Mouse (Mus musculus) adipocyte (in vitro differentiated cells): ENCODE results near the gene Slc25a15.

Source experiments
- DNase-seq: peaks from one replicate; pipeline ENCODE4 v3.0.0-alpha.2; 2016; ENCODE audit warnings: low spot score

Gene Slc25a15

DNA sequence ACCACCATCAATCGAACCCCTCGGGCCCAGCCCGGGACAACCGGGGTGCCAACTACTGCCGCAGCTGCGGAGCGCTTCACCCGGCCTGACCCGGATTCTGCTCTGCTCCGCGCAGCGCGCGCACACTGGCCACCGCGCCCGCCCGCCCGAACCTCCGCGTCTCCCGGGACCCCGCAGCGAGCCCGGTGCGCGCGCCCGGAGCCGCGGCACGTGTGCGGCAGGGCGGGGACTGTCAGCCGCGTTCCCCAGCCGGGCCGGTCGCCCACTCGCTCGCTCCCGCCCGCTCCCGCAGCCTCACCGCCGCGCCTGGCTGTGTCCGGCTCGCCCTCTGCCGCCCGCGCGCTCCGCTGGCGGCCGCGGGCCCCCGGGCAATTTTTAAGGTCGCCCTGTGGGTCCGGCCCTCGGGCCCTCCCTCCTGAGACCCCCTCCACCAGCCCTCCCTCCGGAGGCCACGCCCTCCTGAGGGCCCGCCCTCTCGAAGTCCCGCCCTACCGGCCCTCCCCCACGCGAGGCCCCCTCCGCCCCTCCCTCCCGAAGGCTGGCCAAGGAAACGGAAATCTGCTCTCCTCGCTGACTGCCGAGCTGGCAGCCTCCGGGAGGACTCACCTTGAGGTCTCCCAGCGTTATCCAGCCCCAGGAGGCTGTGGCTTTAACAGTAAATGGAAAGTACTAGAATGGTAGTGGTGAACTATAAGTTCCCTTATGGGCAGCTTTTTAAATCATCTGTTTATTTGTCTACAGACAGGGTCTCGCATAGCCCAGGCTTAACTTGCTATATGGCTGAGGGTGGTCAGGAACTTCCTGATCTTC lies at the start of gene Slc25a15:
Gene Slc25a15, minus strand, starts transcription at position 456 of the 810 bp plus-strand sequence.
- DNase-seq, result peak; percentile 87

DNA sequence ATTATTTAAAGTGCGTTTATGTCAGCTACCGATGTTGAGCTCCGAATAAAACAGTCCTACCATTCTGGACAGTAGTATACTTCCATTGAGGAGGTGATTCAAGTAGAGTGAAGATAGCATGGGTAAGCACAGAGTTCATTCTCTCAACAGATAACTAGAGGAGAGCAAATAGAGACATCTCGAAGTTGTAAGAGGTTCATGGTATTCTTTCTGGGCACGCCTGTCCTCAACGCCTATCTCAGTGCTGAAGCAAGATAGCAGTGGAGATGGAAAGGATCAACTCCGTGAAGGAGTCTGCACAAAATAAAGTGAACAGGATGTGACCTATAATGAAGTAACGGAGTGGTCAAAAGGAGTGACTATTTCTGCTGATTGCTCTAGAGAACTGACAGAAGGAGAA lies 13.6 kb upstream of the Slc25a15 start:
- peak; percentile 20 for DNase-seq

DNA sequence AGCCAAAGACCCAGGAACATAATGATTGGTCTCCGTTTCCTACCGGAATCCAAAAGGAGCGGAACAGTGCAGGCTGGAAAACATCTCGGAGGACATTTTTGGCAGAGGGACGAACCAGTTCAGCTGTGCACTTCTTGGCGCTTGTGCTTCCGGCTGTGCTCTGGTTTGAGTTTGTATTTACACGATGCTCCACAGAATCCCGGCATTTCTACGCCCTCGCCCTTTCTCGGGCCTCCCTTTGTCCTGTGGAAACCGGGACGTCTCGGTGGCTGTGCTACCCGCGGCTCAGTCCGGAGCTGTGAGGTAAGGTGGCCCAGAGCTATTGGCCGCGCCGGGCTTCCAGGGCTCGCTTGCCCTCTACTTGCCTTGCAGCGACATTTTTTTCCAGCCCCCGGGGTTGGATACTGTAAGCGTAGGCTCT lies 12.9 kb upstream of the Slc25a15 start, which contains the start of gene Mrps31:
Gene Mrps31, plus strand, starts transcription at position 80 of the 421 bp plus-strand sequence.
- DNase-seq, result peak; percentile 96

DNA sequence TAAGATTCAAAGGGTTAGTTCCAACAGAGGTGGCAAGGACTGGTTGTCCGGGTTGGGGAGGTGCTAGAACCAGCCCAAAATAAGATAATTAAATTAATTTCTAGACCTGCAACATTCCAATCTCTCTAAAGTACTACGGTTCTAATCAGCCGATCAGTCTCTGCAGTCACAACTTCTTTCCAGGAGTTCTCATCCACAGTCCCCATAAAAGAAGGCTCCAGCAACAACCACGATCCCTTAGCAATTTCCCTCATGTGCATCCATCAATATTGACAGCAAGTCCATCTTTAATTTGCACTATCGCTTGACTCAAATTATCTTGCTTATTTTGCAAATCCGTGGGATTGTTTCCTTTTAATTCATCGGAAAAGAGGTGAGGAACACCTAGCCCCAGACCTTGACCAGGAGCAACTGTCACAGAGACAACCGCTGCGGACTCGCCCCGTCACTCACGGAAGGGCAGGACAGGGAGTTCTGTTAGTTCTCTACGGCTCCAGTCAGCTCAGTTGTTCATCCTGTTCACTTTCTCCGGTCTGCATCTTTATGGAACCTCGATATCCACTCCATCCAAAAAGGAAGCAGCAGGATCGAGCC lies 12.4 kb upstream of the Slc25a15 start:
- DNase-seq, result no peak

DNA sequence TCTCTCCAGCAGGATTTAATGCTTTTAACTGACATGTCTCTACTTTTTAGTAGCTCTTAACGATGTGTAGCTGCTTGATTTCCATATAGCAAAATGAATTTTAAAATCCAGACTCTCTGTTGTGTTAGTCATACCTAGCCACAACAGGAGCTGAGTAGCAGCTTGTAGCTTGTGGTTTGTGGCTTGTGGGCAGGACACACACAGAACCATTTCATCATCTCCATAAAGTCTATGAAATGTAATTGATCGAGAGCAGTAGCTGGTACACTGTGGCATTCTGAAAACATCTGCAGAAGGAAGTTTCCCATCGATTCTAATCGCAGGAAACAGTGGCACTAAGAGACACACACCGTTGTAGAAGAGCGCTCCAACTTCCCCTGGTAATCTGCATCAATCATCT lies 7.3 kb upstream of the Slc25a15 start:
- no peak for DNase-seq

DNA sequence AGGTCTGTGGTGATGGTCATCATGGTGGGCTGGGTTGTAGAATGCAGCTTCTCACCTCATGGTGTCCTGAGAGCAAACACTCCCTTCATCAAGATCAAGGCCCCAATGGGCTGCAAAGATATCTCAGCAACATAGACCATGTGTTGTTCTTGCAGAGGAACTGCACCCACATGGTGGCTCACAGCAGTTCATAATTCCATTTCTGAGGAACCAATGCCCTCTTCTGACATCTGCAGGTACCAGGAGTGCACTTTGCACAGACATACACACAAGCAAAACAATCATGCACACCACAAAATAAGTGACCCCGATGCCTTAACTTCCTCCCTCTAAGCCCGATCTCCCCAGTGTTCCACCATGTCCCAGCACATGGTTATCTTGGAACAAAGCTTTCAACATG lies 4.8 kb upstream of the Slc25a15 start:
- DNase-seq, result no peak

DNA sequence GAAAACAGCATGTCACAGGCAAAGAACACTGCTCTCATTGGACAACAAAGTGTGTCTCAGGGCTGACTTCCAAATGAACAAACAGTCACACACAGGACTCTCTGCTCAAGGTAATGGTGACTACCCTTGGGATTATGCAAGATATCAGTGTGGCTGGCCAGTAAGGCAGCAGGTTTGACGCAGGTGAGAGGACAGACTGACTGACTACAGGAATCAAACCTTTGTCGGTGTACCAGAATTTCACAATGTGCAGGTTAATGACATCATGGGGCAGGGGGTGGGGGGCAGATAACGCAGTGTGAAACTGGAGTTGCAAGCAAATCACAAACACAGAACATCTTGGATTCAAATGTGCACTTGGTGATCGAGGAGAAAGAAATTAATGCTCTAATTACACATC lies 2.2 kb upstream of the Slc25a15 start:
- DNase-seq, result no peak

DNA sequence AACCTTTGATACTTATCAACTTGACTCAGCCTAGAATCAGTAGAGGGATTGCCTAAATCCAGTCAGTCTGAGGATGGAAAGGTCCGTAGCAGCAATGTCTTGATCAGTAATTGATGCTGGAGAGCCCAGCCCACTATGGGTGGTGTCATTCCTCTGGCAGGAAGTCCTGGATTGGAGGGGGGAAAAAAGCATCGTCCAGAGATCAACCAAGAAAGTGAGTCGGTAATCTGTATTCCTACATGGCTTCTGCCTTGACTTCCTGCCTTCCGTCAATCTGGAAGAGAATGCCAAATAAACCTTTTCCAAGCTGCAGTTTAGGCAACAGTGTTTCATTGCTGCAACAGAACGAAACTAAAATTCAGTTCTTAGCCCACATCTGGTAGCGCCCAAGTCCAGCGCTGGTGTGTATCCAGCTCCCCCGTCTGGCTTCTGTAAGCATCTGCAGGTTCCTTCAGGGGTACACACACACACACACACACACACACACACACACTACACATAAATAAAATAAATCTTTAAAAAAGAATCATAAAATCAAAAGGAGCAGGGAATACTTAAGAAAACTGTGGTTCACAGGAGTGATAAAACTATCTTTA lies 986 bp upstream of the Slc25a15 start:
- DNase-seq, result no peak

DNA sequence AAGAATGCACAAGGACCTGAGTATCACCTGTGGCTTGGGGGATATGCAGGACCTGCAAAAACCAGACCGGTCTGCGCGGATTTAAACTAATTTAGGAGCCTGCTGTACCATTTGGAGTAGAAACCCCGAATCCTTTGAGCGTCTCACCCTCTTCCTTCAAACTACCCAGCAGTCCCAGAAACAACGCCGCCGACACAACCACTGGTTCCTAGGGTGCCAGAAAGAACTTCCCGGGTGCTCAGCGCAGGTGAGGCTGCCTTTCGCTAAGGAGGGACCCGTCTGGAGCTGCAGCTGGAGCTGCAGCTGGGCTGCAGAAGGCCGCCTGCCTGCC lies 621 bp downstream of the Slc25a15 start:
- no peak for DNase-seq

DNA sequence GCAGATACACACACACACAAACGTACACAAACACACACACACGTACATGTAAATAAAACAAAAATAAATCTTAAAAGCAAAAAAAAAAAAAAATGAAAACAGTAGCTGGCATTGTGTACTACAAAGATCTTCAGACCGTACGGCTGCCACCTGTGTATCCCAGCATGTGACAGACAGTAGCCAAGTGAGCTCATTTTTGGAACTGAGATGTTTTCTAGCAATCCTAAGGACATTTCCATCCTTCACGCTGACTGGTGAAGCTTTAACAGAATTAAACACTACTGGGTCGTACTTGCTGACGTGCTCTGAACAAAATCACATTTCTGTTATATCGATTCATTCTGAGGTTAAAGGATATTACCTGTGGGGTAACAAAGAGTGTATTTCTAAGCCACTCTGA lies 3.1 kb downstream of the Slc25a15 start:
- DNase-seq, result no peak

DNA sequence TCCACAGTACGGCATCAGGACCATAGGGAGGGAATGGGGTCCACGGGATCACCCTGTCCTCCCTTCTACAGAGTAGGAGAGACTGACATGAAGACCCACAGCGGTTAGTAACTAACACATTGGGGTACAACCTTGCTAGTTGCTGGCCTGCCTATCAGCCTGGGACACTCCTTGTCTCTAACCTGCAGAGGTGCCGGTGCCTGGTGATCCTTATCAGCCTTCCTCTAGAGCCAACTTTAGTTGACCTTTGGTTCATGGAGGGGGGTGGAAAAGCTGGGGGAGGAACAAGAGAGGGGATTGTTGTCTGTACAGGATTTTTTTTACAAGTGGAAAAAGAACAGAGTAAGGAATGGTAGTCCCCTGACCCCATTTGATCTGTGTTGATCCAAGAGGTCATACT lies 3.9 kb downstream of the Slc25a15 start:
- DNase-seq, result no peak

DNA sequence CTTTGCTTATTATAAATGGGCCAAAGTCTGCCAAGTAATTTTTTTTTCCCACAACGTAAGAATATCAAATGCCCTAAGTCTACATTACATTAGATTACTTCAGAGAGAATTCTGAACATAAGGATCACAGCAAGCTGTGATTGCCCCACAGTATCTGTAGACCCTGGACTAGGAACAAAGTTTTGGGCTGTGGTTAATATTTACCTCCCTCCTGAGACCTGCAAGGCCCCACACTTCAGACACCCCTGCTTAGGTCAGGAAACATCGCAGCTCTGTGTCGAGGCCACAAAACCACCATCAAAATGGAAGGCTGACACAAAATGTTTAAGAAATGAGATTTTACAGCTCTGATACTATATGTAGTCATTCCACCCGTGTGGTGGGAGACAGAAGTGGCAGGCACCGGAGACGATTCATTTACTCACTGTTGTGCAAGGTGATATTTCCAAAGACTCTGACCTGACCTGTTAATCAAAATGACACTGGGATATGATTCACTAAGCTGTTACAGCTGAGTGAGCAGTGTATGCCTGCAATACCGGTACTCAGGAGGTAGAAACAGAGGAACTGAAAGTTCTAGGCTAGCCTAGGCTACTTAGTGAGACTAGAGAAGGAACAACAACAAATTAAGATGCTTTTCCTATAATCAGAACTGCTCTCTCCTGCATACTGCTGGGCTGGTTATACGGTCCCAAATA lies 7.5 kb downstream of the Slc25a15 start:
- DNase-seq, result no peak

DNA sequence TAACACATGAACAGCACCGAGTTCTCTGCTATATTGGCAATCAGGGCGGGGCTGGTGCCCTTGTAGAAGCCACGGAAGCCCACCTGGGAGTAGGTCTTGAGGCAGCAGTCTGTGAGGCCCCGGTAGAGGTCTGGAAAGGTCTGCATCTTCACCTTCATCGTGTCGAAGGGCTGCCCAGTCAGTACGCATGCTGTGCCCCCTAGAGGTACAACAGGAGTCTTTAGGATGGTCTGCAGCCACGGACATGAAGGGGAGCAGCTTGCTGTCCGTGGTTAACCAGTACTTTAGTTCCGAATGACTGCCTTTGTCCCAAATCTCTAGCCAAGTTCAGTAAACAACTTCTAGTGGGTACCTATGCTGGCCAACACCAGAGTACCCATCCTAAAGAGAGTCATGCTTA lies 8.5 kb downstream of the Slc25a15 start:
- no peak for DNase-seq

DNA sequence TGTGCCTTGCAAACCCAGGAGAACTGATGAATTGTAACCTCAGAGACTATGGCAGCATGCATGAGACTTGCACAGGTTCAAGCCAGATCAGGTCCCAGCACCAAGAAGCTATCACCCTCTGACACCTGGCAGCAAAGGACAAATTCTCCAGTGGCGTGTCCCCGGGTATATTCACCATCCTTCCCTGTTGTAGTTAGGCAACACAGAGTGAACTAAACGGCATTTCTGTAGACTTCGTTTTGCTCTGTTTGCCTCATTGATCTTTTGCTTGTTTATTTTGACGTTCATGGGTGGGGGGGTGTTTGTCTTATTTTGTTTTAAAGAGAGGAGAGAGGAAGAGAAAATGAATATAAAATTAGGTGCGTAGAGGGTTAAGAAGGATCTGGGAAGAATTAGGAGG lies 13.2 kb downstream of the Slc25a15 start:
- no peak for DNase-seq

DNA sequence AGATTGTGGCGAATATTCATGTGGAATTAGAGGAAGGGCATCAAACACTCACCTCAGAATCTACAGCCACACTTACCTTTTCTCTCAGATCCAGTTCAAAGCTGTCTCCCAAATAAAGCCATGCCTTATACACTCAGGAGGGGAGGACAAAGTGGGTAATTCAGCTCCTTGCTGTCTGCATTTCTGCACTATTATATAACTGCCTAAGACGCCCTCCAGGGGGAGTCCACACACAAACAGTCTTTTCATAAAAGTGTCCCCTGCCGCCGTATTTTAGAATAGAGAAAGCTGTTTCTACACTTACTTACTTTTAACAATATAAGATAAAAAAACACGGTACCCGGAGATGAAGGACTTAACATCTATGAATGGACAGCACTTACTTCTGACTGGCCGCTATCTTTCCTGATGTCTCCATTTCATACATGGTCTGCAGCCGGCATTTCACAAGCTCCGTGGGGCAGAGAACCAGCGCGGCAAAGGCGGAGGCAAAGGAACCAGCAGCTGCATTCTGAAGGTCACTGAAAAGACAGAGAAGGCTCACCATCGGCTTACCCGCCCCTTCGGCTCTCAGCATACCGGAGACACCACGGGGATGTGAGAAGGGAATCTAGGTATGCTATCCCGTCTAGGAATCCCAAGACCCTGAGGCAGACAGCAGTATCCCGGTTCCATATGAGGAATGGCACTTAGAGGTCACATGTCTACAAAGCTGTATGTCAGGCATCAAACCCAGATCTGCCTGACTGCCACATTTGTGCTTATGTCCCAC lies 15.4 kb downstream of the Slc25a15 start:
- DNase-seq, result no peak

DNA sequence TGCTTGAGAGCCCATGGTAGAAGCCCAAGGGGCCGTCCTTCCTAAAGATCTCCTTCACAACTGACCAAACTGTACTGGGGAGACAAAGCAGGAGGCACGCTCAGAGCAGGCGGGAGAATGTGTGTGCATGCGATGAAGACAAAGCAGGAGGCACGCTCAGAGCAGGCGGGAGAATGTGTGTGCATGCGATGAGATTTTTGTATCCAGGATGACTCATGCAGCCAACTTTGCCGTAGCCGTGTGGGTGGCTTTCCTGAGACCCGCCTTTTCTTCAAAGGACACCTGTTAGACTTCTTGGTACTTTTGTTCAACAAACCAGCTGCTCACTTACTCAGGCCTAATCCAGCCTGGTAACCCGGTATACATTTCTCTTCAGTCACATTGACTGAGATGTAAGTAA lies 17.5 kb downstream of the Slc25a15 start:
- no peak for DNase-seq

DNA sequence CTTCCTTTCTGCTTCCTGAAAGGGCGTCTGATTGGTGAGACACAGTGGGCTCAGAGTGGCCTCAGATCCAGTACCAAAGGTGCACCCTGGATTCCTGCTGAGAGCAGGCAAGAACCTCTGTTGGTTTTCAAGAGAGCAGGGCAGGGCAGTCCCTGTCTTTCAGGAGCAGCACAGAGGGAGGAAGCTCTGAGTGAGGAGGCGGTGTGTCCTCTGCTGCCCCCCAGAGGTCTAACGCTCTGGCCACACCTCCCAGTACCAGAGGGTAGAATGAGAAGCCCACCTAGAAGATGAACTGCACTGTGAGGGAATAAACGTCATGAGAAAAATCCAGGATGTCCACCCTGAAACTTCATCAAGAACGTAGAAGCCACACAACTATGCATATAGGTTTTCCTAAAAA lies 21.5 kb downstream of the Slc25a15 start:
- DNase-seq, result peak; percentile 49

DNA sequence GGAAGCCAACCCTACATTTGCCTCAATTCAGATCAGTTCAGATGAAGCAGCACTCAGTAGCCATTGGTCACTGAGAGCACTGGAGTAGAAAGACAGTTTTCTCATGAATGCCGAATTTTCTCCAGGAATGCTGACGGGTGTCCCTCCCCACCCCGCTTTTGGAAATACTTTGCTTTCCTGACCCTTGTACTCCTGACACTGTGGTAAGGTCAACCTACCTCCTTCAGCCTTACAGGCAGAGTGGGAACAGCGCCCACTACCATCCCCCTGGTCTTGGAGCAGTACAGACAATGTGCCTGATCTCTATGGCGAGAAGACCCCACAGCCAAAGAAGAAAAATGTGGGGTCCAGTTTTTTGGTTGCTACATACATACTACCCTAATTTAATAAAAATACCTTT lies 22.1 kb downstream of the Slc25a15 start:
- no peak for DNase-seq

DNA sequence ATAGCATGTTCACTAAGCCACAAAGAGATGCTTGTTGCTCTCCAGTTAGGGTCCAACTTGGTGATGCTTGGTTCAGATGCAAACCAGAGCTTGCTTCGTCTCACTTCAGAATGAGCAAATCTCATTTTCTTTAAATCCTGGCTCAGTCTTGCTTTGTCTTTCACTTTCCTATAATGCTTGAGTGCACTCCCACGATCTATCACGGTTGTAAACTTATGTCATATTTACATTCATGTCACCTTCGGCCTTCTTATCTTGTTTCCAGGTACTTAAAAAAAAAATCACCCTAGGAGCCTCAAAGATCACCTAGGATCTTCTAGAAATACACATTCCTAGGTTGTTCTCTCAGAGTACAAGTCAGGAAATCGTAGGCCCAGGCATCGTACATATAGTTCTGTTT lies 38.5 kb downstream of the Slc25a15 start:
- DNase-seq, result no peak

DNA sequence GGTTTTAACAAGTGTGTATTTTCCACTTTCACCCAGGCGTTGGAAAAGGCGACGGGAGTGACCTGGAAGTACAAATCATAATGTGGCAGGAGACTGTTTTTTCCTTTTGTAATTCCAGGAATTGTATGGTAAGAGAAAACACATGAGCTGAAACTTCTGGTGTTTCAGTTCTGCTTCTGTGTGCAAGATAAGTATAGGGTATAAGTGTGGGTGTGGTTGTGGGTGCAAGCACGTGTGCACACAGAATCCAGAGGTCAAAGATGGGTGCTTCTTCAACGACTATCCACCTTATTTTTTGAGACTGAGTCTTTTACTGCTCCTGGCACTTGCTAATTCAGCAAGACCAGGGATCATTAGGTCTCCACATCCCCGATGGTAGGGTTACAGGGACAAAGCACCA lies 39.0 kb downstream of the Slc25a15 start:
- no peak for DNase-seq

DNA sequence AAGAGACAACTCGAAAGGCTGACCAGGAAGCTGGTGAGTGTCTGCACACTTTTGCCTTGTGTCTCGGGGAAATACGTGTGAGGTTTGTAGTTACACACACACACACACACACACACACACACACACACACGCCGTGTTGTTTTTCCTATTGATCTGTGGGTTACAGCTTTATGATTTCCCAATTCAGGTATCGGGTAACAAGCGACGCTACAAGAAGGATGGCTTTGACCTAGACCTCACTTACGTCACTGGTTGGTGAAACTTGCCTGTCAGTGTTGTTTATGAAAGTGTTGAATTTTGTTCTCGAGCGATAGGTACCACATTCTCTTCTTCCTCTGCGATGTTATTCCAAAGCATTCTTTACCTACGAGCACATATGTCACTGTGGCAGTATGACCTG lies 63.0 kb downstream of the Slc25a15 start:
- DNase-seq, result no peak
